Mouse (Mus musculus) erythroblast, embryonic 14.5 days (primary cell): Measurements from ENCODE around the gene Snrpb2. TPM values are rescaled to one million over a fixed set of nuclear protein-coding genes. Genes with fewer than 3 reads are reported as not detected.

Experiments
- H3K27me3 ChIP-seq: 2 replicates; pipeline ENCODE4 v1.6.1; 2012; ENCODE audit warnings: inconsistent platforms; ENCODE audit not compliant: control insufficient read depth
- H3K36me3 ChIP-seq: 2 replicates; pipeline ENCODE4 v1.6.1; 2012; ENCODE audit warnings: mild to moderate bottlenecking, inconsistent platforms; ENCODE audit not compliant: control insufficient read depth
- H3K4me1 ChIP-seq: 2 replicates; pipeline ENCODE4 v1.6.1; 2012; ENCODE audit warnings: inconsistent platforms; ENCODE audit not compliant: control insufficient read depth
- H3K4me3 ChIP-seq: replicated peaks from 2 replicates; pipeline ENCODE3; 2012; ENCODE audit warnings: moderate library complexity, mild to moderate bottlenecking, inconsistent platforms
- H3K9me3 ChIP-seq: 2 replicates; pipeline ENCODE4 v1.6.1; 2012; ENCODE audit warnings: low read length, inconsistent platforms, mixed read lengths; ENCODE audit not compliant: control insufficient read depth
- GATA1 ChIP-seq: IDR thresholded peaks from 2 replicates; pipeline ENCODE4 v1.6.1; 2012; ENCODE audit warnings: low read length, inconsistent platforms, mixed read lengths
- TAL1 ChIP-seq: IDR thresholded peaks from 3 replicates; pipeline ENCODE4 v1.6.1; 2012; ENCODE audit warnings: low read length, inconsistent platforms, mixed read lengths
- polyA plus RNA-seq: library from polyadenylated mRNA; stranded (reverse); fragments of >175 nt; gene quantifications from 2 replicates; pipeline ENCODE4 v1.2.3, GENCODE M21; 2012

Gene Snrpb2
- polyA plus RNA-seq, 1 experiment: 0.37 TPM

DNA sequence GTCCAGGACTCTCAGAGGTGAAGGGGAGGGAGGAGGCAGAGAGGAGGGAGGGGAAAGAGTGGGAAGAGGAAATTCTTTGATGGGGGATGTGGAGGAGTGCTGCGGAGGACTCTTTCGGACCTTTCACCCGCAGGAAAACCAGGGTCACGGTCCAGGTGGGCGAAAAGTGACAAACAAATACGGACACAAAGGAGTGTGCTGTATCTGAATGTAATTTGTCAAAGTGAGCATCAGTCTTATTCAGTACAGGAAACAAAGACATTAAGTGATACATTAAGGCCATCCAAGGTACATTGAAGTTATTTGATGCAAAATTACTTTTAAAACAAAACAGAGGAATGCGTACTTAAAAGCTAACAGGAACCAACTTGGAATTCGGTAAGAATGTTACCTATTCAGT is 27.0 kb downstream of the Snrpb2 start:
- no peak overlapping the region for H3K4me3 ChIP-seq
- no peaks in the 10 kb centered on the region for H3K36me3 ChIP-seq
- TF ChIP-seq GATA1 (no peak), TAL1 (no peak)

GRCm38 (mm10) chr2:143093726-143094125 is 30.9 kb downstream of the Snrpb2 start:
- no peaks in the 10 kb centered on the region for H3K36me3 ChIP-seq
- no peak overlapping the region for H3K4me3 ChIP-seq
- no peaks in the 10 kb centered on the region for H3K27me3 ChIP-seq
- H3K9me3 ChIP-seq: no peaks in the 10 kb centered on the region
- H3K4me1 ChIP-seq: no peaks in the 10 kb centered on the region
- no peak for TF ChIP-seq GATA1
- no peak for TF ChIP-seq TAL1

More for the DNA sequence above, 27.0 kb downstream of the Snrpb2 start:
- Histone ChIP-seq H3K27me3 (no peaks in the 10 kb centered on the region), H3K9me3 (no peaks in the 10 kb centered on the region), H3K4me1 (no peaks in the 10 kb centered on the region)

- Histone ChIP-seq H3K4me1 (no peaks in the 10 kb centered on the region), H3K4me3 (no peak overlapping the region), H3K36me3 (no peaks in the 10 kb centered on the region), H3K9me3 (no peaks in the 10 kb centered on the region), H3K27me3 (no peaks in the 10 kb centered on the region)
- TF ChIP-seq GATA1 (no peak), TAL1 (no peak)
These were observed 31.9 kb downstream of the Snrpb2 start for GRCm38 (mm10) chr2:143094761-143095160.

DNA sequence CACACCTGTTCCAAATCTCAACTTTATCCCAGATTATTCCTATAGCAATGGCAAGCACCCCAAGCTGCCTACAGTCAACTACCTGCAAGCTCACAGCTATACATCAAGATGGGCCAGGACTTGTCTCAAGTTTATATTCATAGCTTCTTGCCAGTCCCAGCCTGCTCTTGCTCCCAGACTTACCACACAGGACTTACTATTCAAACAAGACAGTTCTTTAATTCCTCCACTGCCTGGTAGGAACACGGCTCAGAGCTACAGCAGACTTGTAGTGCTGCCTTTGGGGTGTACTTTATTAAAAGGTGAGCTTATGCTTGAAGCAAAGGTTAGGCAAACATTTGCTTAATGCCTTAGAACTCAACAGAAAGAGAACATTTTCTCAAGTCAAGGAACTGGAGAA is 34.3 kb downstream of the Snrpb2 start:
- Histone ChIP-seq H3K4me3 (no peak overlapping the region), H3K9me3 (no peaks in the 10 kb centered on the region; the same call in 1 of the 2 replicates), H3K4me1 (no peaks in the 10 kb centered on the region), H3K27me3 (no peaks in the 10 kb centered on the region), H3K36me3 (no peaks in the 10 kb centered on the region)
- TF ChIP-seq TAL1: no peak
- TF ChIP-seq GATA1: no peak

- Histone ChIP-seq H3K9me3 (no peaks in the 10 kb centered on the region), H3K4me1 (no peaks in the 10 kb centered on the region), H3K27me3 (no peaks in the 10 kb centered on the region), H3K4me3 (no peak overlapping the region), H3K36me3 (no peaks in the 10 kb centered on the region)
- no peak for TF ChIP-seq TAL1
These were observed 51.0 kb downstream of the Snrpb2 start for GRCm38 (mm10) chr2:143113859-143114258.

- TF ChIP-seq TAL1 (no peak), GATA1 (no peak)
- Histone ChIP-seq H3K9me3 (no peaks in the 10 kb centered on the region), H3K4me1 (no peaks in the 10 kb centered on the region), H3K27me3 (no peaks in the 10 kb centered on the region), H3K4me3 (no peak overlapping the region), H3K36me3 (no peaks in the 10 kb centered on the region)
These were observed 51.9 kb downstream of the Snrpb2 start for GRCm38 (mm10) chr2:143114716-143115115.

DNA sequence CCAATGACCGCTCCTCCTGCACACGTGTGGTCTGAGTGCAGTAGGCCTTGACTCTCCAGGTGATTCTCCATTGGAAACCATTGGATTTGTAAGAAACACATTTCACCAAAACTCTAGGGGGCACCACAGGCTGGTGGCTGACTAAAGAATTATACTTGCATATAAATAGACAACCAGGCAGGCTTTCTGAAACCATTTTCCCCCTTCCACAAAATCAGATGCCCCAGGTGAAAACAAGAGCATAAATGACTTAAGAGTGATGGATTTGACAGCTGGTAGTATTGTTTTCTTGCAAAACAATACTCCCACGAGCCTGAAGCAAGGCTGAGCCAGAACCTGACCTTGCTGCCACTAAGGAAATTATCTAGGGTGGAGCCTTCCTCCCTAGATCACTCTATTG is 54.6 kb downstream of the Snrpb2 start:
- Histone ChIP-seq H3K4me1 (no peaks in the 10 kb centered on the region), H3K27me3 (no peaks in the 10 kb centered on the region), H3K4me3 (no peak overlapping the region), H3K36me3 (no peaks in the 10 kb centered on the region), H3K9me3 (no peaks in the 10 kb centered on the region)
- no peak for TF ChIP-seq TAL1
- no peak for TF ChIP-seq GATA1

- Histone ChIP-seq H3K27me3 (no peaks in the 10 kb centered on the region), H3K4me3 (no peak overlapping the region), H3K4me1 (no peaks in the 10 kb centered on the region), H3K9me3 (no peaks in the 10 kb centered on the region), H3K36me3 (no peaks in the 10 kb centered on the region)
- TF ChIP-seq GATA1 (no peak), TAL1 (no peak)
These were observed 55.4 kb downstream of the Snrpb2 start for GRCm38 (mm10) chr2:143118221-143118620.

Other genes starting within 250 kb of the Snrpb2 start
- gene Kif16b, start 161.5 kb upstream of the Snrpb2 start, polyA plus RNA-seq: 0.02 and 0.07 TPM in 2 replicates
- gene Otor, start 15.4 kb downstream of the Snrpb2 start, polyA plus RNA-seq: not detected in 2 replicates